Mouse (Mus musculus) forebrain, embryonic 14.5 days (tissue): Measurements from ENCODE around the gene 1810049J17Rik. TPM values are rescaled to one million over a fixed set of nuclear protein-coding genes. Genes with fewer than 3 reads are reported as not detected.

Experiments
- ATAC-seq: fragments of 200-750 bp; cut with Nextera tagmentation; 2 replicates; pipeline ENCODE4 v1.8.0; 2017; ENCODE audit warnings: mild to moderate bottlenecking, moderate library complexity
- DNase-seq: peaks from one replicate; pipeline ENCODE4 v3.0.0-alpha.2; 2015; ENCODE audit warnings: low spot score
- H3K27ac ChIP-seq: fragments of 300-500 bp; sonication (generic); 2 replicates; pipeline ENCODE4 v1.5.1; 2014; ENCODE audit warnings: low read depth, mild to moderate bottlenecking, control low read depth, low read length, moderate library complexity
- H3K27me3 ChIP-seq: fragments of 300-500 bp; sonication (generic); replicated peaks from 2 replicates; pipeline ENCODE4 v1.6.1; 2014; ENCODE audit warnings: low read length, control low read depth, mixed read lengths; ENCODE audit not compliant: control insufficient read depth, insufficient read depth
- H3K36me3 ChIP-seq: fragments of 300-500 bp; sonication (generic); 2 replicates; pipeline ENCODE4 v1.6.1; 2014; ENCODE audit warnings: low read length, control low read depth; ENCODE audit not compliant: control insufficient read depth, insufficient read depth
- H3K4me1 ChIP-seq: fragments of 300-500 bp; sonication (generic); 2 replicates; pipeline ENCODE4 v1.6.1; 2014; ENCODE audit warnings: antibody characterized with exemption, low read length, control low read depth; ENCODE audit not compliant: control insufficient read depth, insufficient read depth
- H3K4me2 ChIP-seq: fragments of 300-500 bp; sonication (generic); 2 replicates; pipeline ENCODE4 v1.6.1; 2014; ENCODE audit warnings: mild to moderate bottlenecking, control low read depth, low read length
- H3K4me3 ChIP-seq: fragments of 300-500 bp; sonication (generic); 2 replicates; pipeline ENCODE4 v1.5.1; 2014; ENCODE audit warnings: low read depth, low read length, control low read depth
- H3K9ac ChIP-seq: fragments of 300-500 bp; sonication (generic); 2 replicates; pipeline ENCODE4 v1.6.1; 2014; ENCODE audit warnings: mild to moderate bottlenecking, low read length, control low read depth, moderate library complexity
- H3K9me3 ChIP-seq: fragments of 300-500 bp; sonication (generic); replicated peaks from 2 replicates; pipeline ENCODE4 v1.6.1; 2016; ENCODE audit warnings: low read length, control low read depth, mixed read lengths; ENCODE audit not compliant: control insufficient read depth
- WGBS: fragments of 180-500 bp; shearing (Covaris S2); extraction: QIAGEN DNeasy Blood & Tissue Kit; methylation state at CpG from one replicate; pipeline ENCODE4 v1.1.7; 2014; 5-methylcytosine and 5-hydroxymethylcytosine counted together
- polyA plus RNA-seq: library from polyadenylated mRNA; unstranded; fragments of >200 nt; fragmentation: Nextera tagmentation; extraction: Ambion mirVana; gene quantifications from 2 replicates; pipeline ENCODE4 v1.2.1, GENCODE M21; 2014

The 1810049J17Rik gene
- polyA plus RNA-seq, 1 experiment from 2014 or later: 1.2 TPM

GRCm38 (mm10) chr15:12308539-12308938 is 13.2 kb downstream of the 1810049J17Rik start:
- DNase-seq: no peak
- no peak overlapping the region for H3K4me2 ChIP-seq
- no peak for ATAC-seq
- H3K4me1 ChIP-seq: no peaks in the 10 kb centered on the region
- H3K9me3 ChIP-seq: no peaks in the 10 kb centered on the region
- no peaks in the 10 kb centered on the region for H3K27me3 ChIP-seq
- H3K27ac ChIP-seq: no peak overlapping the region
- H3K36me3 ChIP-seq: no peaks in the 10 kb centered on the region
- H3K4me3 ChIP-seq: no peak overlapping the region
- 88% methylated on average over 5 of the region's 5 CpGs for WGBS
- H3K9ac ChIP-seq: no peak overlapping the region

GRCm38 (mm10) chr15:12307114-12307513 is 14.6 kb downstream of the 1810049J17Rik start:
- DNase-seq: no peak
- Histone ChIP-seq H3K27ac (no peak overlapping the region), H3K4me1 (no peaks in the 10 kb centered on the region), H3K27me3 (no peaks in the 10 kb centered on the region), H3K4me2 (no peak overlapping the region), H3K36me3 (no peaks in the 10 kb centered on the region), H3K9ac (no peak overlapping the region), H3K4me3 (no peak overlapping the region), H3K9me3 (no peaks in the 10 kb centered on the region)
- 81% methylated on average over 4 of the region's 4 CpGs for WGBS
- no peak for ATAC-seq

- Histone ChIP-seq H3K9me3 (no peaks in the 10 kb centered on the region), H3K36me3 (no peaks in the 10 kb centered on the region), H3K4me2 (no peak overlapping the region), H3K9ac (no peak overlapping the region), H3K27me3 (no peaks in the 10 kb centered on the region), H3K27ac (no peak overlapping the region), H3K4me3 (no peak overlapping the region), H3K4me1 (no peaks in the 10 kb centered on the region)
- ATAC-seq (no peak), DNase-seq (no peak)
- WGBS: 72% methylated on average over 8 of the region's 8 CpGs
These were observed 15.3 kb downstream of the 1810049J17Rik start for GRCm38 (mm10) chr15:12306188-12307071.

- no peak for ATAC-seq
- DNase-seq: no peak
- Histone ChIP-seq H3K4me3 (no peak overlapping the region), H3K36me3 (no peaks in the 10 kb centered on the region), H3K4me1 (no peaks in the 10 kb centered on the region), H3K27me3 (no peaks in the 10 kb centered on the region), H3K9me3 (no peaks in the 10 kb centered on the region), H3K4me2 (no peak overlapping the region), H3K27ac (no peak overlapping the region), H3K9ac (no peak overlapping the region)
- WGBS: 69% methylated on average over 4 of the region's 6 CpGs
These were observed 19.9 kb downstream of the 1810049J17Rik start for GRCm38 (mm10) chr15:12301771-12302170.

GRCm38 (mm10) chr15:12298231-12298737 is 23.4 kb downstream of the 1810049J17Rik start:
- 87% methylated on average over 7 of the region's 7 CpGs for WGBS
- ATAC-seq (no peak), DNase-seq (no peak)
- Histone ChIP-seq H3K27me3 (no peaks in the 10 kb centered on the region), H3K4me2 (no peak overlapping the region), H3K9ac (no peak overlapping the region), H3K9me3 (no peaks in the 10 kb centered on the region), H3K4me1 (no peaks in the 10 kb centered on the region), H3K27ac (no peak overlapping the region), H3K36me3 (no peaks in the 10 kb centered on the region), H3K4me3 (no peak overlapping the region)

GRCm38 (mm10) chr15:12296228-12296627 is 25.5 kb downstream of the 1810049J17Rik start:
- Histone ChIP-seq H3K27ac (no peak overlapping the region), H3K36me3 (no peaks in the 10 kb centered on the region), H3K4me2 (no peak overlapping the region), H3K4me3 (no peak overlapping the region), H3K4me1 (no peaks in the 10 kb centered on the region), H3K9me3 (no peaks in the 10 kb centered on the region), H3K9ac (no peak overlapping the region), H3K27me3 (no peaks in the 10 kb centered on the region)
- DNase-seq (no peak), ATAC-seq (no peak)
- 58% methylated on average over 2 of the region's 2 CpGs for WGBS

GRCm38 (mm10) chr15:12291757-12292156 is 29.9 kb downstream of the 1810049J17Rik start:
- Histone ChIP-seq H3K9ac (no peak overlapping the region), H3K9me3 (no peaks in the 10 kb centered on the region), H3K36me3 (no peaks in the 10 kb centered on the region), H3K4me3 (no peak overlapping the region), H3K4me1 (no peaks in the 10 kb centered on the region), H3K4me2 (no peak overlapping the region), H3K27me3 (no peaks in the 10 kb centered on the region), H3K27ac (no peak overlapping the region)
- DNase-seq: no peak
- no peak for ATAC-seq
- 95% methylated on average over 2 of the region's 2 CpGs for WGBS

- no peak overlapping the region for H3K4me3 ChIP-seq
- no peak overlapping the region for H3K9ac ChIP-seq
- 84% methylated on average over 7 of the region's 7 CpGs for WGBS
- H3K27ac ChIP-seq: no peak overlapping the region
- no peaks in the 10 kb centered on the region for H3K27me3 ChIP-seq
- DNase-seq: no peak
- no peaks in the 10 kb centered on the region for H3K4me1 ChIP-seq
- ATAC-seq: no peak
- no peak overlapping the region for H3K4me2 ChIP-seq
- H3K9me3 ChIP-seq: no peaks in the 10 kb centered on the region
- H3K36me3 ChIP-seq: no peaks in the 10 kb centered on the region
These were observed 31.4 kb downstream of the 1810049J17Rik start for GRCm38 (mm10) chr15:12290330-12290729.

- Histone ChIP-seq H3K36me3 (no peaks in the 10 kb centered on the region), H3K4me3 (no peak overlapping the region), H3K4me2 (no peak overlapping the region), H3K9ac (no peak overlapping the region), H3K27ac (no peak overlapping the region), H3K4me1 (no peaks in the 10 kb centered on the region), H3K9me3 (no peaks in the 10 kb centered on the region), H3K27me3 (no peaks in the 10 kb centered on the region)
- ATAC-seq (no peak), DNase-seq (no peak)
- 85% methylated on average over 5 of the region's 5 CpGs for WGBS
These were observed 36.2 kb downstream of the 1810049J17Rik start for GRCm38 (mm10) chr15:12285535-12285809.
